Mouse (Mus musculus) limb, embryonic 11.5 days (tissue): Measurements from ENCODE around the gene Nek10. TPM values are rescaled to one million over a fixed set of nuclear protein-coding genes. Genes with fewer than 3 reads are reported as not detected.

Experiments
- ATAC-seq: fragments of 200-750 bp; cut with Nextera tagmentation; 2 replicates; pipeline ENCODE4 v1.8.0; 2017; ENCODE audit warnings: low read depth; ENCODE audit not compliant: insufficient number of reproducible peaks, low FRiP score, low TSS enrichment
- DNase-seq: peaks from one replicate; pipeline ENCODE4 v3.0.0-alpha.2; 2015; ENCODE audit warnings: low spot score
- H3K27ac ChIP-seq: fragments of 300-500 bp; sonication (generic); replicated peaks from 2 replicates; pipeline ENCODE4 v1.5.1; 2014; ENCODE audit warnings: low read depth, mild to moderate bottlenecking, low read length
- H3K27me3 ChIP-seq: fragments of 300-500 bp; sonication (generic); 2 replicates; pipeline ENCODE4 v1.6.1; 2014; ENCODE audit warnings: mild to moderate bottlenecking, low read length, mixed read lengths; ENCODE audit not compliant: control insufficient read depth, insufficient read depth
- H3K36me3 ChIP-seq: fragments of 300-500 bp; sonication (generic); 2 replicates; pipeline ENCODE4 v1.6.1; 2014; ENCODE audit warnings: mild to moderate bottlenecking, low read length, moderate library complexity, mixed read lengths; ENCODE audit not compliant: control insufficient read depth, insufficient read depth
- H3K4me1 ChIP-seq: fragments of 300-500 bp; sonication (generic); 2 replicates; pipeline ENCODE4 v1.6.1; 2014; ENCODE audit warnings: low read length, mixed read lengths; ENCODE audit not compliant: control insufficient read depth, insufficient read depth
- H3K4me2 ChIP-seq: fragments of 300-500 bp; sonication (generic); 2 replicates; pipeline ENCODE4 v1.6.1; 2014; ENCODE audit warnings: low read depth, mild to moderate bottlenecking, moderate library complexity; ENCODE audit not compliant: severe bottlenecking
- H3K4me3 ChIP-seq: fragments of 300-500 bp; sonication (generic); 2 replicates; pipeline ENCODE4 v1.5.1; 2014; ENCODE audit warnings: low read depth, low read length
- H3K9ac ChIP-seq: fragments of 300-500 bp; sonication (generic); 2 replicates; pipeline ENCODE4 v1.6.1; 2014; ENCODE audit warnings: mild to moderate bottlenecking, low read length
- H3K9me3 ChIP-seq: fragments of 300-500 bp; sonication (generic); 2 replicates; pipeline ENCODE4 v1.6.1; 2016; ENCODE audit warnings: low read length; ENCODE audit not compliant: control insufficient read depth
- WGBS: fragments of 180-500 bp; shearing (Covaris S2); extraction: QIAGEN DNeasy Blood & Tissue Kit; methylation state at CpG from one replicate; pipeline ENCODE4 v1.1.7; 2014; 5-methylcytosine and 5-hydroxymethylcytosine counted together
- polyA plus RNA-seq: library from polyadenylated mRNA; unstranded; fragments of >200 nt; fragmentation: Nextera tagmentation; extraction: Ambion mirVana; gene quantifications from 2 replicates; pipeline ENCODE4 v1.2.1, GENCODE M21; 2014

Nek10 gene
- polyA plus RNA-seq, 1 experiment from 2014 or later = 0.05 TPM

GRCm38 (mm10) chr14:15048186-15048585 is 245.0 kb downstream of the Nek10 start:
- H3K9me3 ChIP-seq = no peaks in the 10 kb centered on the region
- no peak for DNase-seq
- no peak overlapping the region for H3K27ac ChIP-seq
- no peaks in the 10 kb centered on the region for H3K27me3 ChIP-seq
- no peaks in the 10 kb centered on the region for H3K36me3 ChIP-seq
- H3K9ac ChIP-seq = no peak overlapping the region
- H3K4me1 ChIP-seq = no peaks in the 10 kb centered on the region
- WGBS = 70% methylated on average over 4 of the region's 4 CpGs
- no peak overlapping the region for H3K4me2 ChIP-seq
- peak; percentile 67; the same call in 1 of the 2 replicates for ATAC-seq
- H3K4me3 ChIP-seq = no peak overlapping the region

GRCm38 (mm10) chr14:15061496-15061895 is 258.3 kb downstream of the Nek10 start:
- Histone ChIP-seq H3K9me3 (no peaks in the 10 kb centered on the region), H3K4me1 (peaks cover 2% of the 10 kb centered on the region; the same call in 1 of the 2 replicates), H3K4me2 (no peak overlapping the region), H3K36me3 (no peaks in the 10 kb centered on the region), H3K9ac (no peak overlapping the region), H3K4me3 (no peak overlapping the region), H3K27me3 (no peaks in the 10 kb centered on the region), H3K27ac (no peak overlapping the region)
- ATAC-seq (no peak), DNase-seq (no peak)
- WGBS = 81% methylated on average over 2 of the region's 2 CpGs

Other genes with a start within 250 kb of the Nek10 start
- gene Slc4a7, start 101.1 kb upstream of the Nek10 start, polyA plus RNA-seq = 20.4 and 22.2 TPM in 2 replicates